Mouse (Mus musculus) adrenal gland, adult (tissue): ENCODE measurements at regions not wholly inside any gene's neighbourhood (a gene's known extent, or its start where the extent isn't known, plus 50 kb on each side); places are given as distances from the start of the nearest gene placed in this dataset.

Source experiments
- DNase-seq, 2 experiments: peaks; one replicate each; pipeline ENCODE4 v3.0.0; 2022 to 2023; ENCODE audit warnings: low spot score in 1 of 2; ENCODE audit not compliant: inconsistent age in 2 of 2

- DNase-seq = no peak
Observed at GRCm38 (mm10) chr17:45341573-45341972, 92.0 kb downstream of the Cdc5l start.

GRCm38 (mm10) chr17:45340851-45341250, 92.7 kb downstream of the Cdc5l start:
- no peak for DNase-seq

- DNase-seq = no peak
Observed at GRCm38 (mm10) chr17:45339226-45339625, 94.3 kb downstream of the Cdc5l start.

GRCm38 (mm10) chr17:45338086-45338485, 95.5 kb downstream of the Cdc5l start:
- DNase-seq = no peak

GRCm38 (mm10) chr17:45335586-45336151, 97.9 kb downstream of the Cdc5l start:
- DNase-seq = no peak

- DNase-seq = no peak
Observed at GRCm38 (mm10) chr17:45334732-45335381, 98.7 kb downstream of the Cdc5l start.

- DNase-seq = no peak
Observed at GRCm38 (mm10) chr17:45332321-45332720, 101.2 kb downstream of the Cdc5l start.

GRCm38 (mm10) chr17:45329241-45329640, 104.3 kb downstream of the Cdc5l start:
- no peak for DNase-seq

GRCm38 (mm10) chr17:45326726-45327125, 106.8 kb downstream of the Cdc5l start:
- no peak for DNase-seq

GRCm38 (mm10) chr17:45326173-45326572, 107.4 kb downstream of the Cdc5l start:
- DNase-seq = no peak

GRCm38 (mm10) chr17:45322842-45323241, 110.7 kb downstream of the Cdc5l start:
- peak; percentile 35 to 39 for DNase-seq

- no peak for DNase-seq
Observed at GRCm38 (mm10) chr17:45320074-45320473, 113.5 kb downstream of the Cdc5l start.

GRCm38 (mm10) chr17:45318211-45319076, 115.1 kb downstream of the Cdc5l start:
- peak; percentile 39 to 52 for DNase-seq

GRCm38 (mm10) chr17:45312510-45313266, 120.8 kb downstream of the Cdc5l start:
- DNase-seq = peak; percentile 82 to 88

- no peak for DNase-seq
Observed at GRCm38 (mm10) chr17:45306506-45306905, 127.0 kb downstream of the Cdc5l start.

GRCm38 (mm10) chr17:45303183-45303582, 130.4 kb downstream of the Cdc5l start:
- DNase-seq = no peak

GRCm38 (mm10) chr17:45298355-45298754, 135.2 kb downstream of the Cdc5l start:
- DNase-seq = no peak

- no peak for DNase-seq
Observed at GRCm38 (mm10) chr17:45297860-45298259, 135.7 kb downstream of the Cdc5l start.

GRCm38 (mm10) chr17:45296363-45296762, 137.2 kb downstream of the Cdc5l start:
- no peak for DNase-seq

GRCm38 (mm10) chr17:45294886-45295285, 138.7 kb downstream of the Cdc5l start:
- no peak for DNase-seq

- no peak for DNase-seq
Observed at GRCm38 (mm10) chr17:45294256-45294865, 139.2 kb downstream of the Cdc5l start.
